Mouse (Mus musculus) kidney, postnatal 4 days (tissue): ENCODE results near the gene Dusp19.

ENCODE experiments used
- DNase-seq, 2 experiments: peaks; one replicate each; pipeline ENCODE4 v3.0.0; 2021; ENCODE audit warnings: mixed read lengths in 2 of 2

The Dusp19 gene

GRCm38 (mm10) chr2:80616854-80617737 is at the start of gene Dusp19, which contains the start of gene Nup35:
Dusp19 (plus strand) TSS chr2:80617045.
Nup35 (plus strand) TSS chr2:80617236.
- DNase-seq, result peak; percentile 96

GRCm38 (mm10) chr2:80567411-80567810 is 49.4 kb upstream of the Dusp19 start:
- no peak for DNase-seq

GRCm38 (mm10) chr2:80570656-80571055 is 46.2 kb upstream of the Dusp19 start:
- DNase-seq, result no peak

- no peak for DNase-seq
These were observed 39.6 kb upstream of the Dusp19 start for GRCm38 (mm10) chr2:80577286-80577685.

GRCm38 (mm10) chr2:80579253-80579891 is 37.5 kb upstream of the Dusp19 start:
- no peak for DNase-seq

- DNase-seq, result no peak
These were observed 36.4 kb upstream of the Dusp19 start for GRCm38 (mm10) chr2:80580311-80580961.

GRCm38 (mm10) chr2:80581043-80581711 is 35.7 kb upstream of the Dusp19 start, which contains the start of gene Nckap1:
Nckap1 (minus strand) TSS chr2:80581380.
- DNase-seq, result peak; percentile 92 to 95

- DNase-seq, result no peak
These were observed 34.5 kb upstream of the Dusp19 start for GRCm38 (mm10) chr2:80582356-80582755.

- DNase-seq, result no peak
These were observed 22.5 kb upstream of the Dusp19 start for GRCm38 (mm10) chr2:80594215-80594918.

GRCm38 (mm10) chr2:80596960-80597359 is 19.9 kb upstream of the Dusp19 start:
- DNase-seq, result no peak

GRCm38 (mm10) chr2:80599850-80600249 is 17.0 kb upstream of the Dusp19 start:
- no peak for DNase-seq

GRCm38 (mm10) chr2:80600611-80601010 is 16.2 kb upstream of the Dusp19 start:
- no peak for DNase-seq

- no peak for DNase-seq
These were observed 14.1 kb upstream of the Dusp19 start for GRCm38 (mm10) chr2:80602756-80603155.

GRCm38 (mm10) chr2:80603771-80604426 is 12.9 kb upstream of the Dusp19 start:
- DNase-seq, result no peak

- DNase-seq, result no peak
These were observed 4.6 kb upstream of the Dusp19 start for GRCm38 (mm10) chr2:80612286-80612685.

- no peak for DNase-seq
These were observed 4.0 kb upstream of the Dusp19 start for GRCm38 (mm10) chr2:80612796-80613195.

- DNase-seq, result no peak
These were observed 2.1 kb downstream of the Dusp19 start for GRCm38 (mm10) chr2:80618991-80619390.

- DNase-seq, result no peak
These were observed 5.1 kb downstream of the Dusp19 start for GRCm38 (mm10) chr2:80621921-80622320.

- DNase-seq, result no peak
These were observed 7.7 kb downstream of the Dusp19 start for GRCm38 (mm10) chr2:80624523-80624922.

- no peak for DNase-seq
These were observed 15.6 kb downstream of the Dusp19 start for GRCm38 (mm10) chr2:80632336-80633026.
